Comparison of ENCODE assay signal across 18 mouse cellular contexts in the genomic region with DNA sequence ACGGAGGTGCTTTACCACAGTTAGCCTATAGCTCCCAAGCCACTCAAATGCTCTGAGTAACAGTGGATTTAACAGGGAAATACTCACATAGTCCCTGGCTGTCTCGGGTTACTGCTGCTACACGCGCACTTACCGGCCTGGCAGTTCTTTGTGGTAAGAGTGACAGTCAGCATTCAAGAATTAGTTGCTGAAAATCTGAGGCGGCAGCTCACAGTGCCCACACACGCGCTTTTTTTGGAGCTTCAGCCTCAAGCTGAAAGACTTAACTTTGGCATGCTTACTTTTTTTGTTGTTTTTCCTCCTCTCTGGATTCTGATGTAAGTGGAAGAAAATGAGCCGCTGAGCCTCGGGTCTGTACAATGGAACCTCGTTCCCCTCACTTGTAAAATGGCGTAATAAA. TPM values are rescaled to one million over a fixed set of nuclear protein-coding genes. Genes with fewer than 3 reads are reported as not detected.
A peak's percentile ranks its signal among the peaks of the same experiment; 100 is the strongest.
DNase-seq lines count a peak whose midpoint lies in the region; ATAC-seq and TF ChIP-seq lines count a peak whose summit lies in the region.
"Had no signal": no experiment of that assay in that cellular context is flagged by ENCODE, and none has a peak within 500 bp of the region (broad histone marks: within the 10 kb centered on the region; RNA-seq: fewer than 3 reads in every experiment).

No protein-coding gene starts in this region.

- intact Hi-C loops in left cerebral cortex, postnatal 4 days (cut with DNase I): no loop called here
- intact Hi-C loops in heart, adult 2 months (cut with DNase I): no loop called here

- no peak overlapping the region for H3K27ac ChIP-seq in limb, embryonic 12.5 days
- H3K27ac ChIP-seq in liver, embryonic 12.5 days: no peak overlapping the region
- H3K27ac ChIP-seq in heart, adult 2 months: no peak overlapping the region
- H3K27ac ChIP-seq: hindbrain, embryonic 14.5 days; neural tube, embryonic 15.5 days had no signal

- no peak for TF ChIP-seq EP300 in heart, adult 2 months (IDR thresholded peaks at IDR 0.05; ENCODE audit: insufficient read depth, low read depth, low read length)

- H3K27me3 ChIP-seq in E14TG2a.4 (ENCODE audit: insufficient read depth, low read length): 0 out of 2 replicates have a peak, but pooled peaks cover 3% of the 10 kb centered on the region
- H3K27me3 ChIP-seq in limb, embryonic 12.5 days: no peaks in the 10 kb centered on the region
- H3K27me3 ChIP-seq in liver, embryonic 12.5 days (replicated peaks): no peaks in the 10 kb centered on the region
- H3K27me3 ChIP-seq in heart, adult 2 months (ENCODE audit: control insufficient read depth, insufficient read depth, low read length): no peaks in the 10 kb centered on the region
- H3K27me3 ChIP-seq: neural tube, embryonic 15.5 days had no signal

- H3K9ac ChIP-seq in limb, embryonic 12.5 days (replicated peaks): no peak overlapping the region
- H3K9ac ChIP-seq in liver, embryonic 12.5 days: no peak overlapping the region
- no peak overlapping the region for H3K9ac ChIP-seq in heart, adult 2 months (ENCODE audit: low read depth, low read length)
- H3K9ac ChIP-seq: hindbrain, embryonic 14.5 days; neural tube, embryonic 15.5 days had no signal

- H3K79me2 ChIP-seq in heart, adult 2 months (replicated peaks; ENCODE audit: control insufficient read depth, insufficient read depth, low read length): no peaks in the 10 kb centered on the region

- 55% methylated on average over 12 of the region's 12 CpGs for WGBS in limb, embryonic 12.5 days
- 68% methylated on average over 12 of the region's 12 CpGs for WGBS in liver, embryonic 12.5 days (ENCODE audit: insufficient replicate concordance)
- 68% methylated on average over 12 of the region's 12 CpGs for WGBS in heart, adult 2 months

- ATAC-seq in limb, embryonic 12.5 days (ENCODE audit: insufficient number of reproducible peaks, insufficient read depth, low FRiP score, low TSS enrichment, low read depth): 0 out of 2 replicates have a peak, but pooled peaks have one; percentile 42
- ATAC-seq in liver, embryonic 12.5 days: no peak
- ATAC-seq: midbrain, embryonic 16.5 days had no signal

- H3K9me3 ChIP-seq in E14TG2a.4 (ENCODE audit: low read length): no peaks in the 10 kb centered on the region
- no peaks in the 10 kb centered on the region for H3K9me3 ChIP-seq in limb, embryonic 12.5 days
- H3K9me3 ChIP-seq in liver, embryonic 12.5 days (replicated peaks): no peaks in the 10 kb centered on the region
- H3K9me3 ChIP-seq: neural tube, embryonic 15.5 days had no signal

- H3K4me3 ChIP-seq in E14TG2a.4 (replicated peaks; ENCODE audit: low read length): peak overlapping the region; percentile 41
- no peak overlapping the region for H3K4me3 ChIP-seq in limb, embryonic 12.5 days (replicated peaks)
- no peak overlapping the region for H3K4me3 ChIP-seq in liver, embryonic 12.5 days
- no peak overlapping the region for H3K4me3 ChIP-seq in heart, adult 2 months
- H3K4me3 ChIP-seq: neural tube, embryonic 15.5 days had no signal

- no peak overlapping the region for H3K4me2 ChIP-seq in limb, embryonic 12.5 days
- H3K4me2 ChIP-seq in liver, embryonic 12.5 days: no peak overlapping the region
- H3K4me2 ChIP-seq: hindbrain, embryonic 14.5 days; neural tube, embryonic 15.5 days had no signal

- no peak for TF ChIP-seq POLR2A in brain, embryonic 14.5 days (IDR thresholded peaks at IDR 0.05; ENCODE audit: borderline replicate concordance, extremely low read depth, insufficient read depth, insufficient read length, poor library complexity, severe bottlenecking)
- TF ChIP-seq POLR2A in heart, adult 2 months (IDR thresholded peaks at IDR 0.05; ENCODE audit: insufficient read depth, low read depth, low read length): no peak

- TF ChIP-seq CTCF in E14TG2a.4 (conservative IDR thresholded peaks at IDR 0.05; ENCODE audit: low read length): no peak
- TF ChIP-seq CTCF in brain, embryonic 14.5 days (IDR thresholded peaks at IDR 0.05; ENCODE audit: borderline replicate concordance, extremely low read depth, insufficient read depth, insufficient read length): no peak
- no peak for TF ChIP-seq CTCF in heart, adult 2 months (IDR thresholded peaks at IDR 0.05)

- no peaks in the 10 kb centered on the region for H3K36me3 ChIP-seq in E14TG2a.4 (ENCODE audit: insufficient read depth, low read length)
- no peaks in the 10 kb centered on the region for H3K36me3 ChIP-seq in limb, embryonic 12.5 days
- no peaks in the 10 kb centered on the region for H3K36me3 ChIP-seq in liver, embryonic 12.5 days
- H3K36me3 ChIP-seq in heart, adult 2 months (ENCODE audit: control insufficient read depth, insufficient read depth, low read length): no peaks in the 10 kb centered on the region
- H3K36me3 ChIP-seq: neural tube, embryonic 15.5 days had no signal

- peaks cover 13% of the 10 kb centered on the region for H3K4me1 ChIP-seq in E14TG2a.4 (replicated peaks; ENCODE audit: low read depth, low read length)
- H3K4me1 ChIP-seq in limb, embryonic 12.5 days (replicated peaks): no peaks in the 10 kb centered on the region
- H3K4me1 ChIP-seq in liver, embryonic 12.5 days: no peaks in the 10 kb centered on the region
- no peaks in the 10 kb centered on the region for H3K4me1 ChIP-seq in heart, adult 2 months (ENCODE audit: control insufficient read depth, insufficient read depth, low read length)
- H3K4me1 ChIP-seq: neural tube, embryonic 15.5 days had no signal

- DNase-seq in left cerebral cortex, adult 18-20 months (ENCODE audit: low spot score in 2 of 2): peak; percentile 15 to 44
- no peak for DNase-seq in left cerebral cortex, postnatal 4 days
- DNase-seq in brain, embryonic 14.5 days (ENCODE audit: low read depth): peak; percentile 44
- DNase-seq in cerebellum, postnatal 36 days: no peak
- no peak for DNase-seq in heart, adult 2 months
- DNase-seq: adrenal gland, adult 8-10 months; gastrocnemius, postnatal 14 days; kidney, adult 2 months; lung, postnatal 4 days; thymus, postnatal 36 days had no signal

RNA-seq across cellular contexts. Expression of gene Cpn1, which starts 20.8 kb away (rescaled TPM):
- total RNA-seq in left cerebral cortex, adult 18-20 months (2021): under 1 TPM; 0.19 to 0.40 TPM
- under 1 TPM in 1 of 2 experiments, not detected in 1; 0.18 TPM for total RNA-seq in left cerebral cortex, postnatal 4 days (2021)
- 0.15 and 0.23 TPM in 2 replicates for polyA plus RNA-seq in brain, embryonic 14.5 days (2012; rRNA removed)
- 0.15 TPM in 1 of 2 replicates, not detected in the other for polyA plus RNA-seq in limb, embryonic 12.5 days (2016; fragmentation: Nextera tagmentation; extraction: Ambion mirVana)
- 42.8 and 45.8 TPM in 2 replicates for polyA plus RNA-seq in liver, embryonic 12.5 days (2016; fragmentation: Nextera tagmentation; extraction: Ambion mirVana)
- under 1 TPM in 1 of 2 experiments, not detected in 1; 0.31 TPM for total RNA-seq in heart, adult 2 months (2021)
- 0.18 and 0.47 TPM in 2 replicates for polyA plus RNA-seq in heart, adult 2 months (2012; rRNA removed)
- total RNA-seq: gastrocnemius, postnatal 14 days had no signal

RNA-seq across cellular contexts. Expression of gene Cyp2c23, which starts 21.8 kb away (rescaled TPM):
- total RNA-seq in left cerebral cortex, adult 18-20 months (2021): under 1 TPM; 0.28 TPM
- not detected for total RNA-seq in left cerebral cortex, postnatal 4 days (2021)
- polyA plus RNA-seq in brain, embryonic 14.5 days (2012; rRNA removed): 0.04 and 0.05 TPM in 2 replicates
- polyA plus RNA-seq in limb, embryonic 12.5 days (2016; fragmentation: Nextera tagmentation; extraction: Ambion mirVana): 0.14 and 0.31 TPM in 2 replicates
- polyA plus RNA-seq in liver, embryonic 12.5 days (2016; fragmentation: Nextera tagmentation; extraction: Ambion mirVana): 5.4 and 6.2 TPM in 2 replicates
- not detected for total RNA-seq in heart, adult 2 months (2021)
- polyA plus RNA-seq in heart, adult 2 months (2012; rRNA removed): 0.12 TPM in 1 of 2 replicates, not detected in the other
- total RNA-seq: gastrocnemius, postnatal 14 days had no signal
- polyA plus RNA-seq: forebrain, embryonic 11.5 days; heart, embryonic 14.5 days; hindbrain, embryonic 14.5 days; midbrain, embryonic 16.5 days; neural tube, embryonic 15.5 days had no signal

Comparison
In these comparisons a context has a peak if more than half of its experiments do, and no peak if none do; other contexts are left out.
1. DNase-seq: peak in left cerebral cortex, adult 18-20 months (2 of 2) and brain, embryonic 14.5 days (single experiment); none in left cerebral cortex, postnatal 4 days (single experiment), cerebellum, postnatal 36 days (0 of 2) and heart, adult 2 months (0 of 2).
2. RNA of gene Cpn1, which starts 20.8 kb away (polyA plus RNA-seq): 42.8 to 45.8 TPM in liver, embryonic 12.5 days; 0.18 to 0.47 TPM in heart, adult 2 months, 0.15 TPM in limb, embryonic 12.5 days and 0.15 to 0.23 TPM in brain, embryonic 14.5 days; every median in the first group is over 10 times any median in the second.